Mouse (Mus musculus) olfactory bulb, adult 2 months (tissue): ENCODE data around the gene Nfe2l1.

Source experiments
- CTCF ChIP-seq: fragments of 200-500 bp; IDR thresholded peaks from 2 replicates; pipeline ENCODE4 v1.5.1; 2012; ENCODE audit warnings: low read depth, mild to moderate bottlenecking, low read length, moderate library complexity; ENCODE audit not compliant: insufficient read depth
- POLR2A ChIP-seq: fragments of 200-500 bp; IDR thresholded peaks from 2 replicates; pipeline ENCODE4 v1.6.1; 2012; ENCODE audit warnings: mild to moderate bottlenecking, low read depth, low read length, moderate library complexity; ENCODE audit not compliant: insufficient read depth

DNA sequence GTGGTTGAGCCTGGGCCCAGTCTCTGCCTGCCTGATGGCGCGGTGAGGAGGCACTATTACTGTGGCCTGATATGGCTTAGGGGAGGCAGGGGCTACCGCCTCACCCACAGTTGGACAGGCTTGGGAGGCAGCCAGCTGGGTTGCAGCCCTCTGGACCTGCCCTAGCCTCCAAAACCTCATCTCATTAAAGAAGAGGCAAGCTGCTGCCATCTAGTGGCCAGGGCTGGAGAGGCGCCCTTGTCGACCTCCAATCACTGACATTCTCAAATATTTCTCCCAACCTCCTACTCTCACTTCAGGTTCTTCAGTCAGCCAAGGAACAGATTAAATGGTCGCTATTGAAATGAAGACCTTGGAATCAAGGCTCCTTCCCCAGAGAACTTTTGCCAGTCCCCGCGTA is 30.8 kb upstream of the Nfe2l1 start:
- TF ChIP-seq CTCF (peak; percentile 75), POLR2A (no peak)
